Mouse (Mus musculus) megakaryocyte, embryonic 14.5 days (primary cell): ENCODE measurements around the gene Plekhb1.

Experiments
- FLI1 ChIP-seq: IDR thresholded peaks from 2 replicates; pipeline ENCODE4 v1.6.1; 2012; ENCODE audit warnings: low read length, inconsistent platforms, mixed read lengths
- GATA1 ChIP-seq: IDR thresholded peaks from 3 replicates; pipeline ENCODE4 v1.6.1; 2012; ENCODE audit warnings: mixed read lengths, low read length, inconsistent platforms, borderline replicate concordance

DNA sequence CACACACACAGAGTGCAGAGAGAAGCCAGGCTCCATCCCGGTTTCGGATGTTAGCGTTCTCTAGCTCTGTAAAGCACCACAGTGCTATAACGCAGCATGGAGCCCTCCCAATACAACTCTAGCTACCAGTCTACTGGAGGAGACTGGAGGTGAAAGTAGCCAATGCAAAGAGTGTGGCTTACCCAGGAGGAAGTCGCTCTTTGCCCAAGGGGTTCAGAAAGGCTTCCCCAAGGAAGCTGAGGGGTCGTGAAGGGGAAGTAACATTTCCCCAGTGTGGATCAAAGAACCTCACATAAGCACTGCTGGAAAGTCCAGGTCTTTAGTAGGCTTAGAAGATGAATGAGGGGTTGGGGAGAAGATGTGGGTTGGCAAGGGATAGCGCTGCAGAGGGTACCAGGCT lies 950 bp downstream of the Plekhb1 start:
- TF ChIP-seq GATA1: no peak
- no peak for TF ChIP-seq FLI1
